Mouse (Mus musculus) frontal cortex, adult 2 months (tissue): ENCODE measurements around the gene Olfr150. TPM values are rescaled to one million over a fixed set of nuclear protein-coding genes. Genes with fewer than 3 reads are reported as not detected.
A peak's percentile ranks its signal among the peaks of the same experiment; 100 is the strongest.
"Not testable (repeated sequence)": the region's sequence is repeated elsewhere in the genome, so short reads cannot be mapped to it uniquely, and the experiment has no call there.

Source experiments
- DNase-seq, 2 experiments: peaks; one replicate each; pipeline ENCODE4 v3.0.0; 2022; ENCODE audit warnings: low spot score in 1 of 2; ENCODE audit errors: extremely low spot score in 1 of 2
- polyA plus RNA-seq: library from polyadenylated mRNA; depleted of rRNA; stranded (reverse); fragments of >200 nt; gene quantifications from 2 replicates; pipeline ENCODE4 v1.2.3, GENCODE M21; 2012; rRNA removed

Gene Olfr150
- not detected in 2 replicates for polyA plus RNA-seq

GRCm38 (mm10) chr9:39730678-39731077 is at the start of gene Olfr150:
Olfr150 (plus strand) TSS chr9:39730978.
- DNase-seq, result no peak

DNA sequence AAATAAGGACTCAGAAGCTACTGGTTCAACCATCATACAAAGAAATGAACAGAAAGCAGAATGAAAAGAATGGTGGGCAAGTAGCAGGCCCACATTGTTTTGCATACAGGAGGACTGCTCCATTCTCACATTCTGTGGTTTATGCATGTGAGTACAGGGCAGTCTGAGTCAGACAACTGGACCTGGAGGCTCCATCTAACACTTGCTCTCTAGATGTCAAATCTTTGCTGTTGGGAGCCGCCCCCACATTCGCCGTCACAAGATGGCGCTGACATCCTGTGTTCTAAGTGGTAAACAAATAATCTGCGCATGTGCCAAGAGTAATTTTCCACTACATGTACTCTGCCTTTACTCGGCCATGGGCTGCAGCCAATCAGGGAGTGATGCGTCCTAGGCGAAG is 29.7 kb upstream of the Olfr150 start:
- DNase-seq, result not testable (repeated sequence)

DNA sequence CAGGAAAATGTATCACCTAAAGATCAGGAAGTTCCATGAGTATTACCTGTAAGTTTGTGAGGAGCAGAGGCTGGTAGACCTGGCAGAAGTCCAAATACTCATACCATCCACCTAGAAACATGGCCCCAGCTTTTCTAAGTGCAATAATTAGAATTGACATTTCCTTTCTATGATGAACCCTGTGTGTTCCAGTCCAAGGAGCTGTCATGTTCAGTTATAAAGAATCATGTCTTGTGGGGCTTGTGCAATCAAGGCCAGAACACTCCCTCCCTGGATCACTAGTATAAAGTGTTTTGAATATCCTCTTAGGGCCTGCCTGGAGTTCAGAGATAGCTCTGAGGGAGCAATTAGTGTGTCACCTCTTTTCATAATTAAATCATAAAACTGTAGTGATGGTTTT is 23.8 kb upstream of the Olfr150 start, which contains the start of gene Olfr149:
TSS of gene Olfr149 (minus strand) at position 101 of the 400 bp plus-strand sequence.
- no peak for DNase-seq

- no peak for DNase-seq
Observed at GRCm38 (mm10) chr9:39708958-39709357, 21.8 kb upstream of the Olfr150 start.

GRCm38 (mm10) chr9:39711053-39711452 is 19.7 kb upstream of the Olfr150 start, which contains the start of gene Olfr965:
Olfr965 (plus strand) TSS chr9:39711353.
- no peak for DNase-seq

DNA sequence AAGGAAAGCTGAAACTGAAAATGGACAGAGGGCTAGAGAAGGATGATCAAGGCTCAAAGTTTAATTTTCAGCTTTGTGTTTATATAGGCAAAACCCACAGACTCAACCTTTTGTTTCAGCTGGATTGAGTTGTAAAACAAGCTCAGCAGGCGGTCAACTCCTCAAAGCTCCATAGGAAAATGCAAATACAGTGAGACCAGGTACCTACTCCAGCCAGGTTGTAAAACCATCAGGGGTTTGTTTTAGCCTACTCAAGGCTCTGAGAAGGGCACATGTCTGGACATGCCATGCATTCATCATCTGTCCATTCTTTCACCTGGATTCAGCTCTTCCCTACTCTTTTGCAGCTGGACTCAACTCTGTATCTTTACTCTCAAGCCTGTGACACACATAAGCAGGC is 10.0 kb downstream of the Olfr150 start:
- no peak for DNase-seq

GRCm38 (mm10) chr9:39745949-39746348 is 15.2 kb downstream of the Olfr150 start, which contains the start of gene Olfr967:
Olfr967 (plus strand) TSS chr9:39746249.
- no peak for DNase-seq

GRCm38 (mm10) chr9:39746428-39746827 is 15.7 kb downstream of the Olfr150 start:
- DNase-seq, result peak; percentile 0 to 51

DNA sequence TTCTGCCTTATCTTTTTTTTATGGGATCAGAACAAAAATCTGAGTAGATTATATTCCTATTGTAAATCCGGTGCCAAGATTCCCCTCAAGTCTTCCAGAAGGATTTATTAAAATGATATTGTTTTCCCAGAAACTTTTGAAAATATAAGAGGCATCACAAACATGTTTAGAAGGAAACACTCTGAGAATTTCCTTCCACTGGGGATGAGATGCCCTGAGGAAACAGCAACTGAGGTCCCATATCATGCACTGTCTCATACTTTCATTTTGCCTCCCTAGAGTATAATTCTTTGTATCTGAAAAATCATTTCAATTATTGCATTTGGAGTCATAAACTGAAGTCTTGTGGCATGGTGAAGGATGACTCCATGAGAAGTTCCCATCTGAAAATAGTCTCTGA is 52.4 kb downstream of the Olfr150 start, which contains the start of gene Olfr968:
TSS of gene Olfr968 (minus strand) at position 101 of the 400 bp plus-strand sequence.
- no peak for DNase-seq

Other genes with a start within 250 kb of the Olfr150 start
- gene Olfr44, start 237.0 kb upstream of the Olfr150 start, polyA plus RNA-seq, result not detected in 2 replicates
- gene Olfr957, start 215.2 kb upstream of the Olfr150 start, polyA plus RNA-seq, result not detected in 2 replicates
- not detected in 2 replicates for gene Olfr958, start 176.9 kb upstream of the Olfr150 start, polyA plus RNA-seq
- not detected in 2 replicates for gene Olfr959, start 155.4 kb upstream of the Olfr150 start, polyA plus RNA-seq
- gene AW551984, start 126.6 kb upstream of the Olfr150 start, polyA plus RNA-seq, result 4.4 and 5.5 TPM in 2 replicates
- not detected in 2 replicates for gene Olfr148, start 120.3 kb upstream of the Olfr150 start, polyA plus RNA-seq
- gene Olfr960, start 109.6 kb upstream of the Olfr150 start, polyA plus RNA-seq, result not detected in 2 replicates
- not detected in 2 replicates for gene Olfr961, start 85.9 kb upstream of the Olfr150 start, polyA plus RNA-seq
- not detected in 2 replicates for gene Olfr963, start 63.8 kb upstream of the Olfr150 start, polyA plus RNA-seq
- not detected in 2 replicates for gene Olfr149, start 23.9 kb upstream of the Olfr150 start, polyA plus RNA-seq
- gene Olfr965, start 19.6 kb upstream of the Olfr150 start, polyA plus RNA-seq, result 0.11 TPM in 1 of 2 replicates, not detected in the other
- not detected in 2 replicates for gene Olfr967, start 15.3 kb downstream of the Olfr150 start, polyA plus RNA-seq
- not detected in 2 replicates for gene Olfr968, start 52.3 kb downstream of the Olfr150 start, polyA plus RNA-seq
- gene Olfr969, start 60.0 kb downstream of the Olfr150 start, polyA plus RNA-seq, result not detected in 2 replicates
- not detected in 2 replicates for gene Olfr970, start 77.9 kb downstream of the Olfr150 start, polyA plus RNA-seq
- not detected in 2 replicates for gene Olfr971, start 105.9 kb downstream of the Olfr150 start, polyA plus RNA-seq
- gene Olfr972, start 135.4 kb downstream of the Olfr150 start, polyA plus RNA-seq, result 0.06 TPM in 1 of 2 replicates, not detected in the other
- gene Olfr229, start 176.4 kb downstream of the Olfr150 start, polyA plus RNA-seq, result not detected in 2 replicates
- gene Olfr974, start 206.5 kb downstream of the Olfr150 start, polyA plus RNA-seq, result not detected in 2 replicates
- gene Olfr975, start 221.1 kb downstream of the Olfr150 start, polyA plus RNA-seq, result 0.02 TPM in 1 of 2 replicates, not detected in the other
- gene Olfr976, start 230.2 kb downstream of the Olfr150 start, polyA plus RNA-seq, result not detected in 2 replicates